Mouse (Mus musculus) liver, embryonic 15.5 days (tissue): ENCODE results near the gene Trpt1. TPM values are rescaled to one million over a fixed set of nuclear protein-coding genes. Genes with fewer than 3 reads are reported as not detected.

ENCODE experiments used
- ATAC-seq: fragments of 200-750 bp; cut with Nextera tagmentation; 2 replicates; pipeline ENCODE4 v1.8.0; 2017; ENCODE audit warnings: moderate number of reproducible peaks, mild to moderate bottlenecking, moderate library complexity; ENCODE audit not compliant: insufficient read depth
- H3K27ac ChIP-seq: fragments of 300-500 bp; sonication (generic); replicated peaks from 2 replicates; pipeline ENCODE4 v1.5.1; 2015; ENCODE audit warnings: mild to moderate bottlenecking, inconsistent platforms
- H3K27me3 ChIP-seq: fragments of 300-500 bp; sonication (generic); 2 replicates; pipeline ENCODE4 v1.6.1; 2015; ENCODE audit warnings: mild to moderate bottlenecking, inconsistent platforms
- H3K36me3 ChIP-seq: fragments of 300-500 bp; sonication (generic); replicated peaks from 2 replicates; pipeline ENCODE4 v1.6.1; 2015; ENCODE audit warnings: moderate library complexity, mild to moderate bottlenecking, inconsistent platforms
- H3K4me1 ChIP-seq: fragments of 300-500 bp; sonication (generic); replicated peaks from 2 replicates; pipeline ENCODE4 v1.6.1; 2015; ENCODE audit warnings: inconsistent platforms
- H3K4me2 ChIP-seq: fragments of 300-500 bp; sonication (generic); 2 replicates; pipeline ENCODE4 v1.6.1; 2015; ENCODE audit warnings: moderate library complexity, mild to moderate bottlenecking, inconsistent platforms
- H3K4me3 ChIP-seq: fragments of 300-500 bp; sonication (generic); replicated peaks from 2 replicates; pipeline ENCODE4 v1.5.1; 2015; ENCODE audit warnings: mild to moderate bottlenecking, inconsistent platforms
- H3K9ac ChIP-seq: fragments of 300-500 bp; sonication (generic); 2 replicates; pipeline ENCODE4 v1.6.1; 2015; ENCODE audit warnings: moderate library complexity, mild to moderate bottlenecking, inconsistent platforms
- H3K9me3 ChIP-seq: fragments of 300-500 bp; sonication (generic); replicated peaks from 2 replicates; pipeline ENCODE4 v1.6.1; 2016; ENCODE audit warnings: inconsistent platforms
- WGBS: fragments of 180-500 bp; shearing (Covaris S2); methylation state at CpG from one replicate; pipeline ENCODE4 v1.1.7; 2015; ENCODE audit warnings: mixed read lengths; ENCODE audit not compliant: insufficient replicate concordance; 5-methylcytosine and 5-hydroxymethylcytosine counted together
- polyA plus RNA-seq: library from polyadenylated mRNA; unstranded; fragments of >200 nt; fragmentation: Nextera tagmentation; extraction: Ambion mirVana; gene quantifications from 2 replicates; pipeline ENCODE4 v1.2.1, GENCODE M21; 2015

Trpt1 gene
- 1.6 and 2.3 TPM in 2 replicates for polyA plus RNA-seq

- WGBS = under 1% methylated on average over 24 of the region's 24 CpGs
- Histone ChIP-seq H3K9ac (peak within 1 kb of the TSS; percentile 67), H3K27me3 (no peaks in the 10 kb centered on the region), H3K4me2 (peak within 1 kb of the TSS; percentile 92), H3K36me3 (peaks cover 37% of the 10 kb centered on the region), H3K4me3 (peak within 1 kb of the TSS; percentile 67), H3K9me3 (no peaks in the 10 kb centered on the region), H3K27ac (peak within 1 kb of the TSS; percentile 67), H3K4me1 (peaks cover 49% of the 10 kb centered on the region)
- peak; percentile 63 for ATAC-seq
Measured at GRCm38 (mm10) chr19:6996006-6996405, at the start of gene Trpt1, which contains the start of gene Nudt22. Trpt1 (plus strand) TSS chr19:6996131. Nudt22 (minus strand) TSS chr19:6996117.

- H3K9me3 ChIP-seq = no peaks in the 10 kb centered on the region
- no peaks in the 10 kb centered on the region for H3K27me3 ChIP-seq
- no peak overlapping the region for H3K27ac ChIP-seq
- peaks cover 54% of the 10 kb centered on the region for H3K4me1 ChIP-seq
- H3K4me3 ChIP-seq = no peak overlapping the region
- no peaks in the 10 kb centered on the region for H3K36me3 ChIP-seq
- no peak overlapping the region for H3K9ac ChIP-seq
- H3K4me2 ChIP-seq = no peak overlapping the region
- ATAC-seq = no peak
- 61% methylated on average over 4 of the region's 4 CpGs for WGBS
Measured at GRCm38 (mm10) chr19:6947742-6948141, 48.2 kb upstream of the Trpt1 start.

DNA sequence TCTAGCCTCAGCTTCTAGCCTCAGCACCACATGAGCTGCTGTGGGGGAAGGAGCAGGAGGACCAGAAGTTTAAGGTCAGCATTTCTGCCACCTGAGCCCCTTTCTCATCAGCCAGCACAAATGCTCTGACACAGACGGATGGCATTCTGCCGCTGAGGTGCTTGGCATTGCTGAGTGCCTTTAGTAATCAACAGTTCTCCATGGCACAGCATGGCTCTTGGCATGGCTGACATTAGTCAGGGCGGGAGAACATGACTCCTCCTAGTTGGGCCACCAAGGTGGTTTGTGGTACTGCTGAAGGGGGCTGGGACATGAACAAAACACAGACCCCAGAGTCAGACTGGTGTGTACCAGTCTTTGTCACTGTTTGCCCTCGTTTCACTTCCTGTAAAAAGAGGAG, 47.7 kb upstream of the Trpt1 start:
- no peak overlapping the region for H3K4me2 ChIP-seq
- H3K4me1 ChIP-seq = peaks cover 54% of the 10 kb centered on the region
- 62% methylated on average over 4 of the region's 4 CpGs for WGBS
- H3K9ac ChIP-seq = no peak overlapping the region
- no peaks in the 10 kb centered on the region for H3K9me3 ChIP-seq
- no peaks in the 10 kb centered on the region for H3K36me3 ChIP-seq
- H3K27ac ChIP-seq = no peak overlapping the region
- H3K4me3 ChIP-seq = no peak overlapping the region
- H3K27me3 ChIP-seq = no peaks in the 10 kb centered on the region
- ATAC-seq = no peak

DNA sequence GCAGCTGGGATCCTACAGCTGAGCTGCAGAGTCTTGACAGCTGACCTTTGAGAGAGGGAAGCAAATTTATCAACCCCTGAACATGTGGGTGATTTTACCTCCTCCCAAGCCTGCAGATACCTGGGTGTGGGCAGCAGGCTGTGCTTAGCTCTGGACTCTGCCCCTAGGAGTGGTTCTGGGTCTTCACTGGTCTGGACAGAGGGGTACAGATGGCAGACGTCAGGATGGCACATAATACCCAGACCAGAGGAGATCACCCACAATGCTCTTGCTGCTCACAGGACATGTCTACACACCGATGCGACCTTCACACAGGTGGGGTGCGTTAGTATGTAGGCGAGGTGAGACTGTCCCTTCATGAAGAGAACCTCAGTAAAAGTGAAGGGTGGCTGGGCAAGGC, 46.4 kb upstream of the Trpt1 start:
- peaks cover 3% of the 10 kb centered on the region; the same call in 1 of the 2 replicates for H3K36me3 ChIP-seq
- no peak overlapping the region for H3K4me3 ChIP-seq
- H3K9ac ChIP-seq = no peak overlapping the region
- no peak for ATAC-seq
- H3K9me3 ChIP-seq = no peaks in the 10 kb centered on the region
- H3K27me3 ChIP-seq = no peaks in the 10 kb centered on the region
- 80% methylated on average over 5 of the region's 5 CpGs for WGBS
- H3K4me1 ChIP-seq = peaks cover 57% of the 10 kb centered on the region
- H3K4me2 ChIP-seq = no peak overlapping the region; the same call in 1 of the 2 replicates
- no peak overlapping the region for H3K27ac ChIP-seq

- Histone ChIP-seq H3K9ac (no peak overlapping the region), H3K4me1 (peaks cover 57% of the 10 kb centered on the region), H3K27me3 (no peaks in the 10 kb centered on the region), H3K27ac (no peak overlapping the region), H3K36me3 (peaks cover 7% of the 10 kb centered on the region; the same call in 1 of the 2 replicates), H3K9me3 (no peaks in the 10 kb centered on the region), H3K4me2 (peak overlapping the region; percentile 98), H3K4me3 (no peak overlapping the region)
- ATAC-seq = no peak
- WGBS = 52% methylated on average over 5 of the region's 5 CpGs
Measured at GRCm38 (mm10) chr19:6949951-6950350, 46.0 kb upstream of the Trpt1 start.

- Histone ChIP-seq H3K27ac (peak overlapping the region; percentile 91), H3K36me3 (peaks cover 14% of the 10 kb centered on the region), H3K27me3 (no peaks in the 10 kb centered on the region), H3K4me1 (peaks cover 57% of the 10 kb centered on the region), H3K4me3 (peak overlapping the region; percentile 79), H3K4me2 (peak overlapping the region; percentile 98), H3K9me3 (no peaks in the 10 kb centered on the region), H3K9ac (peak overlapping the region; percentile 73)
- WGBS = under 1% methylated on average over 28 of the region's 28 CpGs
- ATAC-seq = peak; percentile 16
Measured at GRCm38 (mm10) chr19:6950613-6951153, 45.2 kb upstream of the Trpt1 start.

DNA sequence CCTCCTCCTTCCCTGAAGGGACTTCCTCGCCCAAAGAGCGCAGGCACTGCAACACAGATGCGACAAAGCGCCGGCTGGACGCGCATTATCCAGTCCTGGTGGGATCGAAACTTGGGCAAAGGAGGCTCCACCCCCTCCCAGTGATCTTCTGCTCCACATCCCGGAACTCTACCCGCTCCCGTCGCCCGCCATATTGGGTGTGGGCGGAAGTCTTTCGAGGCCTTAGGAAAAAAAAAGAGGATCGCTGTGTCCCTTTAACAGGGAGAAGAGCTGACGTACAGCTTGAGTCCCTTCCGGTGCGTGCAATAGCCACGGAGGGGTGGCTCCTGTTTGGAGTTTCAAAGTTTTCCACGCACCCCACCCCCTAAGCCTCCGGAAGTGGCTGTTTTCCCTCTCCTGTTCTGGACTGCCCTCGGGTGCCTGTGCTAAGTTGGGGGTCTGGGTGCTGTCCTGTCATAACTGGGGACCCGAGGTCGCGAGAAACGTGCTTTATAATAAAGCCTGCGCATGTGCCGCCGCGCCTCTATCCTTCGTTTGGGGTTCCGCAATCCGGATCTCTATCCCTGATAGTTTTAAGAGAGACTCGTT, 44.5 kb upstream of the Trpt1 start:
- Histone ChIP-seq H3K9ac (peak overlapping the region; percentile 73), H3K4me1 (peaks cover 57% of the 10 kb centered on the region), H3K36me3 (peaks cover 17% of the 10 kb centered on the region), H3K9me3 (no peaks in the 10 kb centered on the region), H3K27ac (peak overlapping the region; percentile 91), H3K4me2 (peak overlapping the region; percentile 98), H3K4me3 (peak overlapping the region; percentile 79), H3K27me3 (no peaks in the 10 kb centered on the region)
- peak; percentile 70 for ATAC-seq
- under 1% methylated on average over 35 of the region's 35 CpGs for WGBS

- WGBS = 1% methylated on average over 31 of the region's 31 CpGs
- H3K9me3 ChIP-seq = no peaks in the 10 kb centered on the region
- H3K27me3 ChIP-seq = no peaks in the 10 kb centered on the region
- H3K27ac ChIP-seq = peak overlapping the region; percentile 91
- ATAC-seq = peak; percentile 31
- H3K36me3 ChIP-seq = peaks cover 19% of the 10 kb centered on the region
- H3K4me1 ChIP-seq = peaks cover 56% of the 10 kb centered on the region
- H3K9ac ChIP-seq = peak overlapping the region; percentile 73
- peak overlapping the region; percentile 98 for H3K4me2 ChIP-seq
- peak overlapping the region; percentile 79 for H3K4me3 ChIP-seq
Measured at GRCm38 (mm10) chr19:6951994-6952711, 43.8 kb upstream of the Trpt1 start.

GRCm38 (mm10) chr19:6952712-6953037, 43.3 kb upstream of the Trpt1 start:
- Histone ChIP-seq H3K9me3 (no peaks in the 10 kb centered on the region), H3K36me3 (peaks cover 24% of the 10 kb centered on the region), H3K27ac (peak overlapping the region; percentile 91), H3K9ac (peak overlapping the region; percentile 73; the same call in 1 of the 2 replicates), H3K27me3 (no peaks in the 10 kb centered on the region), H3K4me2 (peak overlapping the region; percentile 98), H3K4me3 (peak overlapping the region; percentile 79), H3K4me1 (peaks cover 55% of the 10 kb centered on the region)
- WGBS = 3% methylated on average over 3 of the region's 3 CpGs
- ATAC-seq = no peak

DNA sequence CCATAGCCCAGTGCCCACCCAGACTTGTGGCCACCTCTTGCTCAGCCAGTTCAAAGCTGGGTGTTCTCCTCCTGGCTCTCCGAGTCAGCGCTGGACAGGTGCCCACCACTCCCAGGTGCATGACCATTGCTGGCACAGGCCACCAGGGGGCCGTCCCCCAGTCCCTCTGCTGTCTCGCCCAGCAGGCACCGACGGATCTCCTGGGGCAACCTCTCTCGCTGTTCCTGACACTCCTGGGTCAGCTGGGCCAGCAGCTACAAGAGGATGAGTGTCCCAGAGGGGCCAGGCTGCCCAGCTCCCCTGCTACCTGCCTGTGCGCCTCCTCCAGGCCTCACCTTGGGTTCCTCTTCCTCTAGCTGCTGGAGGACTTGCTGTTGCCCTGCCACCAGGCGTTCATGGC, 41.9 kb upstream of the Trpt1 start:
- ATAC-seq = no peak
- no peaks in the 10 kb centered on the region for H3K9me3 ChIP-seq
- peaks cover 33% of the 10 kb centered on the region for H3K36me3 ChIP-seq
- H3K9ac ChIP-seq = no peak overlapping the region
- H3K4me3 ChIP-seq = no peak overlapping the region
- H3K27ac ChIP-seq = no peak overlapping the region
- H3K4me2 ChIP-seq = no peak overlapping the region
- peaks cover 49% of the 10 kb centered on the region for H3K4me1 ChIP-seq
- no peaks in the 10 kb centered on the region for H3K27me3 ChIP-seq
- WGBS = 69% methylated on average over 9 of the region's 9 CpGs

GRCm38 (mm10) chr19:6955424-6955823, 40.5 kb upstream of the Trpt1 start:
- ATAC-seq = no peak
- no peak overlapping the region for H3K9ac ChIP-seq
- peaks cover 35% of the 10 kb centered on the region for H3K4me1 ChIP-seq
- no peak overlapping the region for H3K27ac ChIP-seq
- WGBS = 67% methylated on average over 7 of the region's 7 CpGs
- H3K4me2 ChIP-seq = no peak overlapping the region
- no peak overlapping the region for H3K4me3 ChIP-seq
- H3K36me3 ChIP-seq = peaks cover 33% of the 10 kb centered on the region
- no peaks in the 10 kb centered on the region for H3K27me3 ChIP-seq
- no peaks in the 10 kb centered on the region for H3K9me3 ChIP-seq
